Mouse (Mus musculus) neural tube, embryonic 11.5 days (tissue): ENCODE data around the gene Rac2. TPM values are rescaled to one million over a fixed set of nuclear protein-coding genes. Genes with fewer than 3 reads are reported as not detected.

Source experiments
- ATAC-seq: fragments of 200-750 bp; cut with Nextera tagmentation; 2 replicates; pipeline ENCODE4 v1.8.0; 2017; ENCODE audit warnings: moderate number of reproducible peaks, mild to moderate bottlenecking, moderate TSS enrichment, moderate library complexity; ENCODE audit not compliant: insufficient read depth, low FRiP score, low TSS enrichment
- DNase-seq: peaks from one replicate; pipeline ENCODE4 v3.0.0-alpha.2; 2015; ENCODE audit warnings: low spot score
- H3K27ac ChIP-seq: fragments of 300-500 bp; sonication (generic); 2 replicates; pipeline ENCODE4 v1.5.1; 2014; ENCODE audit warnings: low read depth, mild to moderate bottlenecking, low read length
- H3K27me3 ChIP-seq: fragments of 300-500 bp; sonication (generic); 2 replicates; pipeline ENCODE4 v1.6.1; 2014; ENCODE audit warnings: mild to moderate bottlenecking, low read length, mixed read lengths; ENCODE audit not compliant: control insufficient read depth, insufficient read depth
- H3K36me3 ChIP-seq: fragments of 300-500 bp; sonication (generic); 2 replicates; pipeline ENCODE4 v1.6.1; 2014; ENCODE audit warnings: mild to moderate bottlenecking, low read length, moderate library complexity, mixed read lengths; ENCODE audit not compliant: control insufficient read depth, insufficient read depth
- H3K4me1 ChIP-seq: fragments of 300-500 bp; sonication (generic); 2 replicates; pipeline ENCODE4 v1.6.1; 2014; ENCODE audit warnings: low read length, mixed read lengths; ENCODE audit not compliant: control insufficient read depth, insufficient read depth
- H3K4me2 ChIP-seq: fragments of 300-500 bp; sonication (generic); 2 replicates; pipeline ENCODE4 v1.6.1; 2014; ENCODE audit warnings: low read depth, mild to moderate bottlenecking, moderate library complexity
- H3K4me3 ChIP-seq: fragments of 300-500 bp; sonication (generic); 2 replicates; pipeline ENCODE4 v1.5.1; 2014; ENCODE audit warnings: low read depth, low read length
- H3K9ac ChIP-seq: fragments of 300-500 bp; sonication (generic); 2 replicates; pipeline ENCODE4 v1.6.1; 2014; ENCODE audit warnings: mild to moderate bottlenecking, low read length
- H3K9me3 ChIP-seq: fragments of 300-500 bp; sonication (generic); 2 replicates; pipeline ENCODE4 v1.6.1; 2016; ENCODE audit warnings: low read length; ENCODE audit not compliant: control insufficient read depth
- WGBS: fragments of 180-500 bp; shearing (Covaris S2); extraction: QIAGEN DNeasy Blood & Tissue Kit; methylation state at CpG from one replicate; pipeline ENCODE4 v1.1.7; 2014; 5-methylcytosine and 5-hydroxymethylcytosine counted together
- polyA plus RNA-seq: library from polyadenylated mRNA; unstranded; fragments of >200 nt; fragmentation: Nextera tagmentation; extraction: Ambion mirVana; gene quantifications from 2 replicates; pipeline ENCODE4 v1.2.1, GENCODE M21; 2014

Gene Rac2
- polyA plus RNA-seq, 1 experiment from 2014 or later: 8.5 TPM

- no peak overlapping the region for H3K9ac ChIP-seq
- H3K4me1 ChIP-seq: peaks cover 4% of the 10 kb centered on the region; the same call in 1 of the 2 replicates
- H3K9me3 ChIP-seq: no peaks in the 10 kb centered on the region
- DNase-seq (no peak), ATAC-seq (no peak)
- 80% methylated on average over 7 of the region's 7 CpGs for WGBS
- H3K36me3 ChIP-seq: no peaks in the 10 kb centered on the region
- H3K4me2 ChIP-seq: no peak overlapping the region
- no peak overlapping the region for H3K27ac ChIP-seq
- no peaks in the 10 kb centered on the region for H3K27me3 ChIP-seq
- H3K4me3 ChIP-seq: no peak overlapping the region
These were observed 60.6 kb downstream of the Rac2 start for GRCm38 (mm10) chr15:78511951-78512350.

GRCm38 (mm10) chr15:78510736-78511135, 61.8 kb downstream of the Rac2 start:
- H3K27me3 ChIP-seq: no peaks in the 10 kb centered on the region
- no peak for ATAC-seq
- no peak overlapping the region for H3K4me3 ChIP-seq
- DNase-seq: no peak
- peaks cover 4% of the 10 kb centered on the region; the same call in 1 of the 2 replicates for H3K4me1 ChIP-seq
- H3K4me2 ChIP-seq: no peak overlapping the region
- H3K9me3 ChIP-seq: no peaks in the 10 kb centered on the region
- 90% methylated on average over 6 of the region's 6 CpGs for WGBS
- H3K36me3 ChIP-seq: no peaks in the 10 kb centered on the region
- H3K27ac ChIP-seq: no peak overlapping the region
- H3K9ac ChIP-seq: no peak overlapping the region

GRCm38 (mm10) chr15:78510121-78510576, 62.4 kb downstream of the Rac2 start:
- Histone ChIP-seq H3K9me3 (no peaks in the 10 kb centered on the region), H3K4me2 (peak overlapping the region; percentile 16), H3K27me3 (no peaks in the 10 kb centered on the region), H3K4me1 (peaks cover 4% of the 10 kb centered on the region; the same call in 1 of the 2 replicates), H3K9ac (peak overlapping the region; percentile 35), H3K27ac (peak overlapping the region; percentile 56; the same call in 1 of the 2 replicates), H3K36me3 (no peaks in the 10 kb centered on the region), H3K4me3 (no peak overlapping the region)
- 57% methylated on average over 8 of the region's 8 CpGs for WGBS
- ATAC-seq (no peak), DNase-seq (no peak)

GRCm38 (mm10) chr15:78509297-78509899, 63.2 kb downstream of the Rac2 start:
- peak overlapping the region; percentile 56; the same call in 1 of the 2 replicates for H3K27ac ChIP-seq
- no peaks in the 10 kb centered on the region for H3K36me3 ChIP-seq
- peak overlapping the region; percentile 35 for H3K9ac ChIP-seq
- H3K27me3 ChIP-seq: no peaks in the 10 kb centered on the region
- peak overlapping the region; percentile 16 for H3K4me2 ChIP-seq
- peaks cover 4% of the 10 kb centered on the region; the same call in 1 of the 2 replicates for H3K4me1 ChIP-seq
- DNase-seq: peak; percentile 57
- WGBS: 41% methylated on average over 12 of the region's 12 CpGs
- H3K9me3 ChIP-seq: no peaks in the 10 kb centered on the region
- no peak for ATAC-seq
- H3K4me3 ChIP-seq: no peak overlapping the region

Other genes starting within 250 kb of the Rac2 start
- gene Csf2rb, start 247.0 kb downstream of the Rac2 start, polyA plus RNA-seq: 1.8 and 5.4 TPM in 2 replicates
- gene Tex33, start 176.9 kb downstream of the Rac2 start, polyA plus RNA-seq: not detected in 2 replicates
- gene Tst, start 166.9 kb downstream of the Rac2 start, polyA plus RNA-seq: 7.5 and 7.8 TPM in 2 replicates
- 1.9 and 2.5 TPM in 2 replicates for gene Mpst, start 166.4 kb downstream of the Rac2 start, polyA plus RNA-seq
- 74.6 and 78.1 TPM in 2 replicates for gene Kctd17, start 144.2 kb downstream of the Rac2 start, polyA plus RNA-seq
- not detected in 2 replicates for gene Tmprss6, start 104.1 kb downstream of the Rac2 start, polyA plus RNA-seq
- gene Il2rb, start 77.5 kb downstream of the Rac2 start, polyA plus RNA-seq: not detected in 2 replicates
- 11.8 and 12.8 TPM in 2 replicates for gene C1qtnf6, start 41.4 kb downstream of the Rac2 start, polyA plus RNA-seq
- 0.38 TPM in 1 of 2 replicates, not detected in the other for gene Sstr3, start 28.1 kb downstream of the Rac2 start, polyA plus RNA-seq
- gene Cyth4, start 24.3 kb upstream of the Rac2 start, polyA plus RNA-seq: 1.6 and 2.4 TPM in 2 replicates
- gene Elfn2, start 146.0 kb upstream of the Rac2 start, polyA plus RNA-seq: 0.15 and 0.73 TPM in 2 replicates
- gene Mfng, start 200.7 kb upstream of the Rac2 start, polyA plus RNA-seq: 34.1 and 34.9 TPM in 2 replicates
- gene Card10, start 230.3 kb upstream of the Rac2 start, polyA plus RNA-seq: 3.3 and 3.7 TPM in 2 replicates